Mouse (Mus musculus) common myeloid progenitor, adult 5-6 weeks (primary cell): ENCODE results near the gene Mrtfb. TPM values are rescaled to one million over a fixed set of nuclear protein-coding genes. Genes with fewer than 3 reads are reported as not detected.
"Not testable (repeated sequence)": the region's sequence is repeated elsewhere in the genome, so short reads cannot be mapped to it uniquely, and the experiment has no call there.

ENCODE experiments used
- ATAC-seq: replicated peaks from 2 replicates; pipeline ENCODE4 v1.8.0; 2016; ENCODE audit warnings: low read depth, mild to moderate bottlenecking, moderate TSS enrichment, inconsistent platforms; ENCODE audit not compliant: poor library complexity, severe bottlenecking
- total RNA-seq: library from RNA; stranded (forward); fragments of 200-1000, 187-1606 nt; gene quantifications from 2 replicates; pipeline ENCODE4 v1.2.3, GENCODE M21; 2017

Gene Mrtfb
- total RNA-seq, 1 experiment from 2014 or later = 8.8 TPM

DNA sequence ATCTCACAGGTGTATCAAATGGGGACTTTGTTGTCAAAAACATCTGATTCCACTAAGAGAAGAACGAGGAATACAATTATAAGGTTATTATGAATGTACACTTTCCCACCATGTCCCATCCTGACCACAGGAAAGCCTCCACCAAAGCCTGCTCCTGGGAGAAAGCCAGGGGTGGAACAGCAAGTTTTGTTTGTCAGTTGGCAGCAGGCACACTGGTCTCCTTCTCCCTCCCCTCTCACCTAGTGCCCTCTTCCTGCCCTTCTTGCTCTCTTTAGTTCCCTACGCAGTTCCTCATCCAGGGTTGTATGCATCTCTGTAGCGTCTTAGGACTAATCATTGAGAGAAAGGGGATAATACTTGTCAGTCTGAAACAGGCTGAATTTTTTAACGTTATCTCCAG is 81.8 kb downstream of the Mrtfb start:
- ATAC-seq = no peak

DNA sequence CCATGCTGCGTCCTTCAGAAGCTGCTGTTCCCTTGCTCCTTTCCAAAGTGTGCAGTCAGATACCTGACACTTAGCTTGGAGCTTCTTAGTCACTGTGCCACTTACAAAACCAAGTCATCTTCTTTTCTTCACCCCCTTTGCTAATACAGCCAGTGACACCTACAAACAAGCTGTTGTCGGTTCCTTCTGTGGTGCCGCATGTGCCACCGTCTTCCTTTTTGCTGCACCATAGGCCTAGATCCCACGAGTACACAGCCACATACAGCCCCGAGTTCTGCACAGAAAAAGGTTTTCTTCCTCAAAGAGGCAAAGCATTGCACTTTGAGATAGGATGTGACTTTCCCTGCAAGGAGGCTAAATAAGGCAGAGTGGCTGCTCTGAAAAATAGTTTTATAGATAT is 83.2 kb downstream of the Mrtfb start:
- ATAC-seq = no peak

DNA sequence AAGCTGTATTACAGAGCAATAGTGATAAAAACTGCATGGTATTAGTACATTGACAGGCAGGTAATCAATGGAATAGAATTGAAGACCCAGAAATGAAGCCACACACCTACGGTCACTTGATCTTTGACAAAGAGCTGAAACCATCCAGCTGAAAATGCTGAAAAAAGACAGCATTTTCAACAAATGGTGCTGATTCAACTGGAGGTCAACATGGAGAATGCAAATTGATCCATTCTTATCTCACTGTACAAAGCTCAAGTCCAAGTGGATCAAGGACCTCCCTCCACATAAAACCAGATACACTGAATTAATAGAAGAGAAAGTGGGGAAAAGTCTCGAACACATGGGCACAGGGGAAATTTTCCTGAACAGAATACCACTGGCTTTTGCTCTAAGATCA is 89.5 kb downstream of the Mrtfb start:
- not testable (repeated sequence) for ATAC-seq

DNA sequence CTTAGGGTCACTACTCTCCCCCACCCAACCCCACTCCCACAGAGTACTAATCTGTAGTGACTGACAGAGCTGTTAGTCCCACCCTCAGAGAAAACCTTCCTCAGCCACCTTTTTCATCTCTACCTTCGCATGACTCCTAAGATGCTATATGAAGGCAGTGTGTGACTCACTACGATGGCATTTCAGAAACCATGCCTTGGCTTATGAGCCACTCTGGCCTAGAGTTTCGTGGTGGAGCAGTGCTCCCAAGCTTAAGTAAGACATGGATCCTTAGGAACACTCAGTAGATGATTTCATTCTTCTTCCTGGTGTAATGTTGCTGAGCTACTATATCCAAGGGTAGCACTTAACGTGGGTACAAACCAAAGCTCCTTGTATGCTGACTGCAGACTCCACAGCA is 94.4 kb downstream of the Mrtfb start:
- ATAC-seq = no peak

DNA sequence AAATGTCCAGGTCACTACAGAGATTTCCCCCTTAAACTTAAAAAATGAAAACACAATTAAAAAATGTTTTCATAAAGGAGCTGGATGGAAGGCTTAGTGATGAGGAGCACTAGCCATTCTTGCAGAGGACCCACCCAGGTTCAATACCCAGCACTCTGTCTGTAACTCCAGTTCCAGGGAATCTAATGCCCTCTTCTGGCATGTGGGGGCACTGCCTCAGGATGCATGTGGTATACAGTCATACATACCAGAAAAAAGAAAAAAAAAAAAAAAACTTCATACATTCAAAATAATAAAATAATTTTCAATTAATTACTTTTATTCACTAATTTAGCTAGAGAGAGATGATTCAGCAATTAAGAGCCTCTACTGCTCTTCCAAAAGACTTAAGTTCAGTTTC is 95.0 kb downstream of the Mrtfb start:
- peak; percentile 78; the same call in 1 of the 2 replicates for ATAC-seq

DNA sequence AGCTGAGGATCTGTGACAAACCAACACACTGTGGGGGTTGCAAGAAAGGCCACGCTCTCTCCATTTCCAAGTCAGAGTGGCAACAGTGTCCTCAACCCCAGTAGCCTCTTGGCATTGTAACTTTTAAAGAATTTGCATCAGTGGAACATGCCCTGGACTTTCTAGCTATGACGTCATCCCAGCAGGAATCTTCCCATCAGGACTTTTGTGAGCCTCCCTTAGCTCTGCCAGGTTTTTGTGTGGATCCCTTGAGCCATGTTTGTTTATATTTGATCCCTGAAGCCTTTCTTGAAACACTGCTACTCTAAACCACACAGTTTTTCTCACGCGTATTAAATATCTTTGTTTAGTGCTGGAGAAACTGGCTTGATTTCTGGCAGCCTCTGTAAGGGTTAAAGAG is 97.6 kb downstream of the Mrtfb start:
- ATAC-seq = no peak

DNA sequence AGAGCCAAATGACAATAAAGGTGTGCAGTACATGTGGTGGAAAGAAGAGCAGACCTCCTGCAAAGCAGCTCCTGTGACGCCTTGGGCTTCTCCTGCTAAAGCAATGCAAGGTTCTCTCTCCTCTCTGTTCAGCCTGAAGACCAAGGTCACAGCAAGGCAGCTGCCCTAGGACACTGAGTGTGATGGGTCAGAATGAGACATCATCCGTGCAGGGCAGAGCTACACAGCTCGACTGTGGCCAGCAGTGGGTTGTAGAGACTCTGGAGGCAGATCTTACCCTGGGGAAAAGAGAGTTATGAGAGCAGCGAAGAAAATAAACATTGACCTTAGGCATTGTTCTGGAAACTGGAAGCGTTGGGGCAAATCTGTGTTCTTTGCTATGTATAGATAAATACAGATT is 98.2 kb downstream of the Mrtfb start:
- no peak for ATAC-seq

DNA sequence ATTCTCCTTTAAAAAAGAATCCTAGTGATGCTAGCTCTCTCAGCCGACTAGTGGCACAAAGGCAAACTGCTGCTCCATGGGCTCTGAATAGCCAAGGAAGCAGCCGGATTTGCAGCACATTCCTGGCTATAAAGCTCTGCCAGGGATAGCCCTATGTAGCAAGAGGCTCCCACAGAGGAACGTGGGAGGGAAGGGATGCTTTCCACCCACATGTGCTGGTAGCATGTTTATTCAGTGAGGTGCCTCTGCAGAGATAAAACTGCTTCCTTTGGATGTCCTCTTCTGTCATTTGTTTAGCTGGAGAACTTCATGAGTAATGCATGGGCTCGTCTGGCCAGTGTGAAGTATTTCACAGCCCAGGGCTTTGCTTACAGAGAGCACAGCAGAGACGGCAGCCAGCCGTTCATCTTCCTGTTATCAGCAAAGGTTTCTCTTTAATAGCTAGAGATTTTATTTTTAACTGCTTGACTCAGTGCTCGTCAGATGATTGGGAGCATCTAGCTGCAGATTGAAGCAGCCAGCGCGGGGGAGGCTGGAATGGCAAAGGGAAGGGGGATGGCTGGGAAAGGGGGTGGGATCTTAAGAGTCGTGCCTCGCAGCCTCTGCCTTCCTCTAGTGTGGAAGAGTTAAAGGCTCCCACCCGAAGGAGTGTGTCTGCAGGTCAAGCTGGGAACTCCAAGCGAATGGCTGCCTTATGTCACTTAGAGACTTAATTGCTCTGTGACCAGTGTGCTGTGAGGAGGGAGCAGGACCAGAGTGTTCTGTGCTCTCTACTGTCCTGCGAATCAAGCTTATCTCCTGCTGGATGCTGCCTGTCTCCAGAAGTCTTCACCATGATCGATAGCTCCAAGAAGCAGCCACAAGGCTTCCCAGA is 101.8 kb downstream of the Mrtfb start:
- ATAC-seq = no peak

DNA sequence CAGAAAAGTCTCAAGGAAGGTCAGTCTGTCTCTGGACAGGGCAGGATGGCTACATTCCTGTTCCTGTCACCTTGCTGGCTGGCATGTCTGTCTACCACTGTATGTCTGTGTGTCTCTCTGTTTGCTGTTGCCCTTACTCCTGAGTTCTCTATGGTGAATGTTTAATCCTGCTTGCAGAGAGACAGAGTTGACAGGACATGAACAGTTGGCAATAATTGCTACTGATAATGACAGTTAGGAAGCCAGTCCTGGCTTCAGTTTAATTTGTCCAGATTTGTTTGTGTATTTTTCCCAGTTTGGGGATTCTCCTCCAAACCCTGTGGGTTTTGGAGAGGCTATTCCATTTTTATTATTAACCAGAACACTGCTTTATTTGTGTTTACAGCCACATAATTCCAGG is 102.5 kb downstream of the Mrtfb start:
- no peak for ATAC-seq

DNA sequence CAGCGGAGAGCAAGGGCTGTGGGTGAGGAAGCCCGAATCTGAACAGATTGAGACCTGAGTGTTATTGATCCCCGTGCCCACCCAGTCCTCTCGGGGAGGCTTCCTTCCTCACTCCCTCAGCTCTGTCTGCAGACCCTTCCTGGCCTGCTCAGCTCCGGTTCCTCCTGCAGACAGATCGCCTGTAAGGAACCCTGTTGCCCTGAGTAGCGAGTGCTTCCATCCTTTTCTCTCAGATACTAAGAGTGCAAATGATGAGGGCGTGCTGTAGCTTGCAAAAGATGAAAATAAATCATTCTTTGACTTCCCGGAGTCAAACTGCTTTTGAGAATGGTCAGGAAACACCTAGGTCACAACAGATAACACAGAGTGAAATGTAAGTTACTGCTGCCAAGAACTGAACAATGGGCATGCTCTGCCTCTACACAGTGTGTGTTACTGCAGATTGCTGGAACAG is 103.2 kb downstream of the Mrtfb start:
- ATAC-seq = peak; percentile 39; the same call in 1 of the 2 replicates

DNA sequence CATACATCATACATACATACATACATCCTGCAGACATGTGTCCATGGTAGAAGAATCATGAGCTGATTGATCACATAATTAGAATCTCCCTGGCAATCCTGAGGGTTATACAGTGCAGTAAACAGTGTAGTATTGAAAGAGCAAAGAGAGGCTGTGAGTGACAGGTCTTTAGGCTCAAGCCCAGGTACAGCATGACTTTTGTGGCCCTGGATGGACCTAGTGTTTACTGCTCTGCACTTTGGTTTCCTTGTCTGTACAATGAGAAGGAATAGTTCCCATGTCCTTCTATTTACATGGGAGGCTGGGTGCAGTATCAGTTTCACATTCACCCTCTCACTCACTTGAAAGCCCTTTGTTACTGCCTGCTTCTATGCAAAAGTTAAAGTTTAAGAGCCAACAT is 103.9 kb downstream of the Mrtfb start:
- ATAC-seq = no peak

DNA sequence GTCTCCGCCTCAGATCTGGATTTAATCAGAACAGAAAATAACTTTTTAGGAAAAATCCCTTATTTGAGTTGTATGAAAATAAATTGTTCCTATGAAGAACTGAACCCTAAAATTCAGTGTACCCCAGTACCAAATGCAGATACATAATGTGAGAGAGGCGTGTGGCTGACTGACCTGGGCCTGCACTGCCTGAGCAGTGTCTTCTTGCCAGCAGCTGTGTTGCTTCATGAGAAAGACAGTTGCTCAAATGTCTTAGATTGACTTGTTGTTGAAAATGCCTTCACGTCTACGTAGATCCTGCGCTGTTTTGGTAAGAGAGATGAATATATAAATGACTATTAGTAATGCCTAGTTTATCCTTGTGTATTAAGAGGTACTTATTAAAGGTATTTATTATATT is 104.6 kb downstream of the Mrtfb start:
- ATAC-seq = no peak

DNA sequence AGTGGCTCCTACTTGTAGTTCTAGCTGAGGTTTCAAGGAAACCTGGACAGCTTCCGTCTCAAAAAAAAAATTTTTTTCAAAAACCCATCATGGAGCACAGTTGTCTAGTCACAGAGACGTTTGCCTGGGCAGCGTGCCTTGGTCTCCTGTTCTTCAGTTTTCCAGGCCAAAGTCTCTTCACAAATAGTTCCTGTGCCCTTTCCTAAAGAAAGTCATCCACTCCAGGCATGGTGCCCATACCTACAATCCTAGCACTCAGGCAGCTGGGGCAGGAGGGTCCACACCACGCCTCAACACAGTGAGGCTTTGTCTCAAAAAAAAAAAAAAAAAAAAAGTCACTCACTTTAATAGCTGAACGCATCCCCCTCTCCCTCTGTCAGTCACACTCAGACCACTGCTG is 106.9 kb downstream of the Mrtfb start:
- no peak for ATAC-seq

DNA sequence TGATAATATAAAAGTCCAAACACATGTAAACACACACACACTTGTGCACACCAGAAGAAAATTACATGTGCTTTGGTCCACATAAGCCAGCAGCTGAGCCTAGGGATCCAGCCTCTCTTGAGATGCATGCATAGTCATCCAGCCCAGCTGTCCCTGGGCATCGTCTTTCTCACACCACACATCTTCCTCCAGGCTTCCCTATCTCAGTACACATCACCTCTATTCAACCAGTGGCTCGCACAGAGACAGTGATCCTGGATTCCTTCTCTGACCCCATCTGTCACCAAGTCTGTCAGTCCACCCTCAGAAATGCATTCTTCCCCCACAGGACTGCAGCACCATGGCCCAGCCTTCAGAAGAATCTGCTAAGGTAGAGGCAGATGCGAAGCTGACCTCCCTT is 107.9 kb downstream of the Mrtfb start:
- ATAC-seq = no peak

DNA sequence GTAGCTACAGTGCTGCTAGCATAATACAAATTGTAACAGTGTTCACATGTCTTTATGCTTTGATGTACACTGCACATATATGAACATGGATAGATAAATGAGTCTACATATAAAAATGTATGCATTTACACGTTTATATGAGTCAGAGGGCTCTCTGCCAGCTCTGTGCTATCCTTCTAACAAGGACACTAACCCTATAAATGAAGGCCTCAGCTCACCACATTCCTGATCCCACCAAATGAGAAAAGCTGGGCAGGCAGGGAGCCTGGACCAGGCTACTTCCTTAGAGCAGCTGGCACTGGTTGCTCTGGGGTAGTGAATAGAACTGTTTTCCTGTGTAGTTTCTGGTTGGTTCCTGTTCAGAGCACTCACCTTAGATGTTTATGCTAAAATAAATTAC is 110.0 kb downstream of the Mrtfb start:
- ATAC-seq = no peak

DNA sequence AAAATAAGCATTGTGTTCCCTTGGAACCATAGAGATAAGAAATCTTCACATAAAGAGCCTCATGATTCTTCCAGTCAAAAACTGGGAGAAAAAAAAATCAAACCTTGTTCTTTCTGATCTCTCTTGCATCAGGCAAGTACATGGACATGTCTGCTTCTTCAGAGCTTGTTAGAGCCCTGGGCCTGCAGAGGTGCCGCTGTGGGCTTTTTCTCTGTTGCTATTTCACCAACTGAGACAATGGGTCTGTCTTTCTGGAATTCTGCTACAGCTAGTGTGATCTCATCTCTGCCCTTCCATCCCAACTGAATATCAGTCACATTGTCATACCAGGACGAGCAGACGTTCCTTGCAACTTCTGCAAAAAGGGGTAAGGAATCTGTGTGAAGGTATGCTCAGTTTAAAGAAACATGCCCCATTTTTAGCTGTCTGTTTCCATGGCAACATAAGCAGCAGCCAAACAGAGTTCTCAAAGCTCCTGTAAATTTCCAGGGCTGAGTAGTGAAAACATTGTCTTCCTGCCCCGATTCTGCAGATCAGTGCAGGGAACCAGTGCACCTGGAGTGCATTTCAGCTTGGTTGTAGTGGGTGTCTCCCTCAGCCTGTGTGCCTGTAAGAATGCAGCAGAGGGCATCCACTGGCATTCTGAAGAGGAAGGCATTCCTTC is 110.7 kb downstream of the Mrtfb start:
- peak; percentile 16; the same call in 1 of the 2 replicates for ATAC-seq

DNA sequence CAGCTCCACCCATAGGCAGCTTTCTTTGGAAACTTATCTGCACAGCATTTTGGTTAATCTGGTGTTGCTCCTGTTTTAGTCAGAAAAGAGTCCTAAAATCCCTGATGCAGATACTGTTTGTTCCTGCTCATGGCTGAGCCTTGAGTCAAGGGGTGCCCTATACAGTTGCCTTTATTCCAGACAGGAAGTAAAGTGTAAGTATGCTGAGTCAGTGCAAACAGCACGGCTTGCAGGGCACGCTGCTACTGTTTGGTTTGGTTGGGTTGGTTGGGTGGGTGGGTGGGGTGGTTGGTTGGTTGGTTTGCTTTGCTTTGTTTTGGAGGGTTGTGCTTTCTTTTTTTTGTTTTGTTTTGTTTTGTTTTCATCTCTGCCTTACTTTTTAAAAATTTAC is 111.2 kb downstream of the Mrtfb start:
- no peak for ATAC-seq

DNA sequence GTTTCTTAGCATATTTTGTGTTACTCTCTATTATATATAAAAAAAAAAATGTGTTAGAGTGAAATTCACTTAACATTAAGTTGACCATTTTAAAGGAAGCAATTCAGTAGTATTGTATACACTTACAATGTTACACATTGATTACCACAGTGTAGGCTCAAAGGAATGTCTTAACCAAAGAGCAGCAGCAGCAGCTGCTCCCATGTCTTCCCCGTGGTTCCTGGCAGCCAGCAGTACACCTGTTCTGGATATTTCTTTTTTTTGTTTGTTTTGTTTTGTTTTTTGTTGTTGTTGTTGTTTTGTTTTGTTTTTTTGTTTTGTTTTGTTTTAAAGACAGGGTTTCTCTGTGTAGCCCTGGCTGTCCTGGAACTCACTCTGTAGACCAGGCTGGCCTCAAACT is 112.4 kb downstream of the Mrtfb start:
- no peak for ATAC-seq

DNA sequence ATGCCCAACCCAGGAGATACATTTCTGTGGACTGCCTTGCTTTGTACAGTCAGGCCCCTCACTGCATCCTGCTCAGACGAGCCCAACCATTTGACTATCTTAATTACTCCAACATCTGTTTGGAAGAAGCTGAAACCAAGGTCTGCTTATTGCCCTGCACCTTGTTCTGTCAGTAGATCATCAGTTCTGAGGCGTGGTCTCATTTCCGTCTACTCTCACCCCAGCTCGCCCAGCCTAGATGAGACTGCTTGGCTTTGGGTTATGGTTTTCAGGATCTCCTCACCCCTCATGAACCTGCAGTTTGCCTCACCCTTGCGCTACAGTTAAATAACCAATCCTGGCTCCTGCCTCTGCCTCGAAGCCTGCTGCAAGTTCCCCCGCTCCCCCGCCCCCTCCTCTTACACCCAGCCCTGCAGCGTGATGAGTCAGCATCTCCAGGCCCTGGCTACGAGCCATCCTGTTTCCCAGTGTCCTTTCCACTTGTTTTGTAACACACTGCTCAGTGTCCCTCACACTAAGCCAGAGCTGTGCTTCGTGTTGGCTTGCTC is 115.5 kb downstream of the Mrtfb start:
- peak; percentile 82 for ATAC-seq

DNA sequence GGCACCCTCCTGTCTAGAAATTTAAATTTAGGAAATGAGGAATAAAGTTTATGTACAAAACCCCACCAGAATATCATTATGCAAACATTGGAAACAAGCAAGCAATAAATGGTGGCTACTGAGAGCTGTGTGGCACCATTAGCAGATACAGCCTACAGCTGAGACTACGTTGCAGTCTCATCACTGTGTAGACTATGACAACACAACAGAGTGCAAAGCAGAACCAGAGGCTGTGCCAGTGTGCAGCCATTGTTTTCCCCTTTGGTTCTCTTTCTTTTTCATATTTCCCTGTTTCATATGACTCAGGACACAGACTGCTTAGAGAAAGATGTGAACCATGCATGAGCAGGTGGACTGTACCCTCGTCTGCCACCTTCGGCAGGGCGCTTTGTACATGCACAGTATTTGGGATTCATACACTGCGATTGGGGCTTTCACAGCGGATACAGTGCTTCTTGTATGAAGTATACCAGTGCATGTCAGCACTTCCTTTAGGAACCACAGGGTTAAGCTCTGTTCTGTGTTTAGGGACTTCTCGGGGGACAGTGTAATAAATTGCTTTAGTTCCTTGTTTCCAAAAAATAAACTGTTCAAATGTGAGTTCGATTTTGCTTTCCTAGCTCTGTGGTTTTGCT is 116.7 kb downstream of the Mrtfb start:
- ATAC-seq = peak; percentile 50
